In the genomic region with DNA sequence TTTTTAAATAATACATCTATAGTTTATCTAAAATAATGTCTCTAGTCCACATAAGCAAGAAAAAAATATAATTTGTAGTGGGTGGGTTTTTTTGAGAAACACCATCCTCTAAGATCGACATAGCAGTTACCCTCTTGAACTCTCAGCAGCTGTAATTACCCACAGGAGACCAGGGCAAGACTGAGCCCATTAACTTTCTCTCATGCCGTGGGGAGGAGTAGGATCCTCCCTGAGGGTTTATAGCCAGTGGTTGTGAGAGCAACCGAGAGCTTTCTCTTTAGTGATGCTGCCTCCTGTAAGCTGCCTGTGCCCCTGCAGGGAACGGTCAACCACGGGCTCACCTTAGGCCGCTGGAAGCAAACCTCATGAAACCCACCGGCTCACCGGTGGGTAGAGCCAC, we compare ENCODE assay signal across 21 mouse cellular contexts. TPM values are rescaled to one million over a fixed set of nuclear protein-coding genes. Genes with fewer than 3 reads are reported as not detected.
A peak's percentile ranks its signal among the peaks of the same experiment; 100 is the strongest.
DNase-seq lines count a peak whose midpoint lies in the region; ATAC-seq and TF ChIP-seq lines count a peak whose summit lies in the region.
"Had no signal": no experiment of that assay in that cellular context is flagged by ENCODE, and none has a peak within 500 bp of the region (broad histone marks: within the 10 kb centered on the region; RNA-seq: fewer than 3 reads in every experiment).

No protein-coding gene starts in this region.

- 69% methylated on average over 8 of the region's 8 CpGs for WGBS in embryonic facial prominence, embryonic 14.5 days
- WGBS in embryonic facial prominence, embryonic 10.5 days, result 70% methylated on average over 8 of the region's 8 CpGs
- 20% methylated on average over 8 of the region's 8 CpGs for WGBS in kidney, embryonic 15.5 days
- WGBS in kidney, postnatal 0 days, result 21% methylated on average over 8 of the region's 8 CpGs

- no peak overlapping the region for H3K9ac ChIP-seq in embryonic facial prominence, embryonic 14.5 days (ENCODE audit: low read depth, low read length)
- no peak overlapping the region for H3K9ac ChIP-seq in kidney, embryonic 15.5 days
- H3K9ac ChIP-seq in kidney, postnatal 0 days (ENCODE audit: low read depth, low read length), result no peak overlapping the region

- 0 out of 2 replicates have a peak, but pooled peaks have one; percentile 53 for ATAC-seq in embryonic facial prominence, embryonic 14.5 days (ENCODE audit: low read depth)
- peak; percentile 43; the same call in 1 of the 2 replicates for ATAC-seq in kidney, embryonic 15.5 days (replicated peaks; ENCODE audit: low FRiP score)
- no peak for ATAC-seq in kidney, postnatal 0 days (replicated peaks; ENCODE audit: low FRiP score, low read depth)
- ATAC-seq: activated CD4-positive, CD25-positive, alpha-beta regulatory T cell, adult 4 months; CD4-positive, CD25-positive, alpha-beta regulatory T cell, adult 4 months; Patski had no signal

- intact Hi-C loops in gastrocnemius, adult 2 months (cut with DNase I), result no loop called here

- peaks cover 32% of the 10 kb centered on the region for H3K4me1 ChIP-seq in embryonic facial prominence, embryonic 14.5 days (ENCODE audit: control insufficient read depth, insufficient read depth, low read length)
- peaks cover 20% of the 10 kb centered on the region for H3K4me1 ChIP-seq in embryonic facial prominence, embryonic 10.5 days
- H3K4me1 ChIP-seq in kidney, embryonic 15.5 days, result peaks cover 7% of the 10 kb centered on the region
- peaks cover 9% of the 10 kb centered on the region; the same call in 1 of the 2 replicates for H3K4me1 ChIP-seq in kidney, postnatal 0 days (replicated peaks; ENCODE audit: insufficient read depth, low read length)

- no peak overlapping the region for H3K4me2 ChIP-seq in embryonic facial prominence, embryonic 14.5 days (ENCODE audit: low read depth, low read length)
- H3K4me2 ChIP-seq in kidney, embryonic 15.5 days, result no peak overlapping the region
- H3K4me2 ChIP-seq in kidney, postnatal 0 days (ENCODE audit: low read length), result no peak overlapping the region

- no peaks in the 10 kb centered on the region for H3K36me3 ChIP-seq in embryonic facial prominence, embryonic 14.5 days (ENCODE audit: control insufficient read depth, insufficient read depth, low read length)
- H3K36me3 ChIP-seq in embryonic facial prominence, embryonic 10.5 days (replicated peaks), result no peaks in the 10 kb centered on the region
- no peaks in the 10 kb centered on the region for H3K36me3 ChIP-seq in kidney, embryonic 15.5 days
- peaks cover 4% of the 10 kb centered on the region; the same call in 1 of the 2 replicates for H3K36me3 ChIP-seq in kidney, postnatal 0 days (ENCODE audit: insufficient read depth, low read length)

- H3K27me3 ChIP-seq in embryonic facial prominence, embryonic 14.5 days (replicated peaks; ENCODE audit: control insufficient read depth, insufficient read depth, low read length), result no peaks in the 10 kb centered on the region; the same call in 1 of the 2 replicates
- peaks cover 8% of the 10 kb centered on the region; the same call in 1 of the 2 replicates for H3K27me3 ChIP-seq in embryonic facial prominence, embryonic 10.5 days (replicated peaks; ENCODE audit: low read depth, poor library complexity, severe bottlenecking)
- H3K27me3 ChIP-seq in kidney, embryonic 15.5 days, result peaks cover 33% of the 10 kb centered on the region
- H3K27me3 ChIP-seq in kidney, postnatal 0 days (ENCODE audit: insufficient read depth, low read length), result peaks cover 2% of the 10 kb centered on the region; the same call in 1 of the 2 replicates
- H3K27me3 ChIP-seq: CH12.LX, Patski had no signal

- no peaks in the 10 kb centered on the region for H3K9me3 ChIP-seq in embryonic facial prominence, embryonic 14.5 days (ENCODE audit: control insufficient read depth, low read length)
- no peaks in the 10 kb centered on the region for H3K9me3 ChIP-seq in embryonic facial prominence, embryonic 10.5 days
- no peaks in the 10 kb centered on the region for H3K9me3 ChIP-seq in kidney, embryonic 15.5 days (replicated peaks)
- no peaks in the 10 kb centered on the region for H3K9me3 ChIP-seq in kidney, postnatal 0 days (replicated peaks; ENCODE audit: low read length)
- H3K9me3 ChIP-seq: G1E had no signal

- H3K4me3 ChIP-seq in embryonic facial prominence, embryonic 14.5 days (ENCODE audit: low read depth, low read length), result no peak overlapping the region
- H3K4me3 ChIP-seq in embryonic facial prominence, embryonic 10.5 days, result no peak overlapping the region
- no peak overlapping the region for H3K4me3 ChIP-seq in gastrocnemius, adult 2 months
- H3K4me3 ChIP-seq in kidney, embryonic 15.5 days (replicated peaks), result no peak overlapping the region
- no peak overlapping the region for H3K4me3 ChIP-seq in kidney, postnatal 0 days (replicated peaks; ENCODE audit: low read depth, low read length)

- TF ChIP-seq CTCF in gastrocnemius, adult 2 months (IDR thresholded peaks at IDR 0.05), result no peak
- no peak for TF ChIP-seq CTCF in kidney, postnatal 0 days (IDR thresholded peaks at IDR 0.05; ENCODE audit: low read depth)

- no peak overlapping the region for H3K27ac ChIP-seq in embryonic facial prominence, embryonic 14.5 days (replicated peaks; ENCODE audit: low read depth, low read length)
- no peak overlapping the region for H3K27ac ChIP-seq in embryonic facial prominence, embryonic 10.5 days (replicated peaks)
- H3K27ac ChIP-seq in gastrocnemius, adult 2 months, result peak overlapping the region; percentile 20; the same call in 1 of the 2 replicates
- no peak overlapping the region for H3K27ac ChIP-seq in kidney, embryonic 15.5 days
- no peak overlapping the region for H3K27ac ChIP-seq in kidney, postnatal 0 days

- DNase-seq in embryonic facial prominence, embryonic 14.5 days (ENCODE audit: low spot score), result no peak
- DNase-seq in embryonic facial prominence, embryonic 10.5 days (ENCODE audit: low spot score), result no peak
- DNase-seq in gastrocnemius, adult 2 months, result no peak
- no peak for DNase-seq in gastrocnemius, postnatal 25 days
- no peak for DNase-seq in kidney, postnatal 14 days
- peak; percentile 55 for DNase-seq in kidney, postnatal 0 days (ENCODE audit: low spot score)
- DNase-seq in kidney, postnatal 4 days, result no peak
- DNase-seq: adrenal gland, adult 2 months; adrenal gland, adult 8-10 months; adrenal gland, postnatal 10 days; adrenal gland, postnatal 14 days; adrenal gland, postnatal 25 days; B cell, adult 2 months; cerebellum, adult 11 months; cerebellum, adult 11-12 months had no signal

RNA-seq across cellular contexts. Expression of gene Socs2, which starts 24.9 kb away (rescaled TPM):
- polyA plus RNA-seq in embryonic facial prominence, embryonic 14.5 days (2014; fragmentation: Nextera tagmentation; extraction: Ambion mirVana), result 58.2 and 64.0 TPM in 2 replicates
- 36.1 and 46.7 TPM in 2 replicates for polyA plus RNA-seq in embryonic facial prominence, embryonic 10.5 days (2016; fragmentation: Nextera tagmentation; extraction: Ambion mirVana)
- 10 to 100 TPM; 18.0 to 26.9 TPM for total RNA-seq in gastrocnemius, adult 2 months (2021)
- total RNA-seq in gastrocnemius, postnatal 25 days (2021), result 10 to 100 TPM in 1 of 2 experiments, 1 to 10 TPM in 1; 5.0 to 12.4 TPM
- 26.2 and 28.5 TPM in 2 replicates for polyA plus RNA-seq in kidney, embryonic 15.5 days (2015; fragmentation: Nextera tagmentation; extraction: Ambion mirVana)
- 122 and 124 TPM in 2 replicates for polyA plus RNA-seq in kidney, postnatal 0 days (2015; fragmentation: Nextera tagmentation; extraction: Ambion mirVana)
